Mouse (Mus musculus): ENCODE measurements around the gene Nat14.
A peak's percentile ranks its signal among the peaks of the same experiment; 100 is the strongest.

Nat14 gene

DNA sequence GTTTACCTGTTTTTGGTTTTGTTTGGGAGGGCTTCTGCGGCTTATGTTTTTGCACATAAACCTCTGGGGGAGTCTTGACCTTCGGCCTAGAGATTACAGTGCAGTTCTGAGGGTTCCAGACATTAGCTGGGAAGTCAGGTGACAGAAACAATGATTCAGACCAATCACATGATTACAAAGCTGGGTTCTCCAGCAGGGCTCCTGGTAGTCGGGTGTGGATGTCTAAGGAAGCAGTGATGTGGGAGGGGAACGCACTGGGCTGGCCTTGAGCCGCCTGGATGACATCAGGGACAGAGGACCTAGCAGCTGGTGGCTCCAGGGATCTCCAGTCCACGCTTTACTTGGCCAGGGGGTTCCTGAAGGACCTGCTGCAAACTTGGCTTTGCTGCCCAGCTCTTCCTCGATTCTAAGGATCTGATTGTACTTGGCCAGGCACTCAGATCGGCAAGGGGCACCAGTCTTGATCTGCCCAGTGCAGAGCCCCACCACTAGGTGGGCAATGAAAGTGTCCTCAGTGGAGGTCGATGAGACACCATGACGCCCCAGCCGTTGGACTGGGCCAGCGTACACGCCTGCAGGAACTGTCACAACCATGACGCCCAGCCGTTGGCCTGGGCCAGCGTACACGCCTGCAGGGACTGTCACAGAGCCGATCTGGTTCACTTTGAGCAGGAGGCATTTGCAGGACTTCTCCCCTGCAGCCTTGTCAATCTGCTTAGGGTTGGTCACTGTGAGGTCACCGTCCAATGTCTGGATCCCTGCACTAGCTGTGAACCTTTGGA is 28.9 kb downstream of the Nat14 start:
- DNase-seq (ENCODE audit: low spot score): no peak

DNA sequence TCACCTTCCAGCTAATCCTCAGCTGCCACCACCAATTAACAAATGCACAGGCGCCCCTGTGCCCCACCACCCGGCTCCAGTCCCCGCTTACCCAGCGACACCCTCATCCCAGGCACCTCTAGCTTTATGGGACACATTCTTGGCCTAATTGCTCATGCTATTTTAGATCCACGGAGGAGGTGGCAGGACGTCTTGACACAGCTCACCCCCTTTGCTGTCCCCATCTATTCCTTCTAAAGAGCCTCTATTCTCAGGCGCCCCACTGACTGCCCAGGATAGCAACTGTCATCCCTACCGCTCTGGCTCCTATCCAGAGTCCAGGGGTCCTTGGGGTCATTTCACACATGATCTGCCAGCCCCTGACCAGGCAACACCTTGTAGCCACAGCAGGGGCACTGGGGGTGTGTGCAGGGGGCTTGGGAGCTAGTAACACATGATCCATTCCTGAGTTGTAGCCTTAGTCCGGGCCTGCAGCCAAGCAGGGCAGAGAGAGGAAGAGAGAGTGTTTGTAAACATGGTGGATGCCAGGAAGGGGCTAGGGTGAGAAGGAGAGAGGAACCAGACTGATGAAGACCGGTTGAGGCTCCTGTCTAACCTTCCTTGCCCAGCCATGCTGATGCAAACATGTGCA is 32.1 kb downstream of the Nat14 start:
- DNase-seq (ENCODE audit: low spot score): no peak

DNA sequence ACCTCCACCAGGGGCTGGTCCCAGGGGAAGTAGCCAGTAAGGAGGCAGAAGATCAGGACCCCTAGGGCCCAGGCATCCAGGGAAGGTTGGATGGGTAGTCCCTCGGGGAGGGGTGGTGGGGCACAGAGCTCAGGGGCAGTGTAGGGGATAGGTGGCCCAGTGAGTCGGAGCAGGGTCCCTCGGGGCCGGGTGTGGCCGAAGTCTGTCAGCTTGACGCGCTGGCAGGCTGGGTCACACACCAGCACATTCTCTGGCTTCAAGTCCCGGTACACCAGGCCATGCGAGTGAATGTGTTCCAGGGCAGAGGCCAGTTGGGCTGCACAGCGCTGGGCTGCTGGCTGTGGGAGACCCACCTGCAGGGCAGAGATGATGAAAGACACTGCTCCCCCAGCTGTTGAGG is 35.5 kb downstream of the Nat14 start:
- no peak for DNase-seq (ENCODE audit: low spot score)

DNA sequence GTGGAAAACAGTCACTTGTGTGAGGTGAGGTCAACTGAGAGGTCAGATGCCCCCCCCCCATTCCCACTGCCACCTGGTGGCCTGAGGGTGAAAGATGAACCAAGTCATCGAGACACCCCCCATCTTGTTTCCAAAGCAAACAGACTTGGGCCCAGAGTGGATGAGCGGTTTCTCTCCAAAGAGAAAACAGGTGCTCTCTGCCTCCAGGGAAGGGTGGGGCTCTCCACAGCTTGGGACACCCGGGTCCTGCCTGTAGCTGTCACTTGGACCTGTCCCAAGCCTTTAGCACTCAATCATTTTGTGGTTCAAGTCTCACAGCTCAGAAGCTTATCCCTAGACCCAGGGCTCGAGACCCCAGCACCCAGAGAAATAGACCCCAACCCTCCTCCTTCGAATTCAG is 41.7 kb downstream of the Nat14 start:
- DNase-seq (ENCODE audit: low spot score): no peak

DNA sequence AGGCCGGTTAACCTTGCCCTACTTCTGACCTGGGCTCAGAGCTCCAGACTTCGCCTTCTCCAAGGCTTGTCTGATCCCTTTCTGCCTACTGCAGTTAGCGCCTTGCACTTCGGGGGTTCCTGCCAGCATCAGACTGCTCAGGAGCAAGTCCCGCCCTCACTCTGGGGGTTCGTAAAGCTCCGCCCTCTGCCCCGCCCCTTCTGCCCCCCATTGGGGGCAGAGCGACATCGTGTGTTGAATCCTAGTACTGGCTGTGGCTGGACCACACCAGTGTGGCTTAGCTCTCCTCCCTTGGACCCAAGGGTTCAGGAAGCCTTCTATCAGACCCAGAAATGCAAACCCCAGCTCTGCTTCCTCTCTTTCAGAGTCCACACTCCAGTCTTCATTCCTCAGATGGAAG is 42.4 kb downstream of the Nat14 start, which contains the start of gene Sbk2:
Gene Sbk2 (minus strand): TSS at position 135 of the 400 bp plus-strand sequence.
- DNase-seq (ENCODE audit: low spot score): peak; percentile 33

DNA sequence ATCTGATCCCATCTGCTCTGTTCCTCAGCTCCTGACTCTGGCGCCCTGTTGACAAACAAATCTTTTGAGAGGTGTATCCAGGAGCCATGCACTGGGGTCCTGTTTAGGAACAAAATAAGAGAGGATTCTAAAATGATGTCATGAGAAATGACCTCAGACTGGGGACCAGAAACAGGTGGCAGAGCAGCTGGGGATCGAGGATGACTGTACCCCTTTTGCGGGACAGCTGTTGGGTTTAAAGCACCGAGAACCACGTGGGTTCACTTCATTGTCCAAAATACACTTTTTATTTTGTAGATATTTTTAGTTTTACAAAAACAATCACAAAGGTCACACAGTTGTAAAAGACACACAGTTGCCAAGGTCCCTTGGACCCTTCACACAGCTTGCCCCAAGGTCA is 43.2 kb downstream of the Nat14 start:
- no peak for DNase-seq (ENCODE audit: low spot score)

DNA sequence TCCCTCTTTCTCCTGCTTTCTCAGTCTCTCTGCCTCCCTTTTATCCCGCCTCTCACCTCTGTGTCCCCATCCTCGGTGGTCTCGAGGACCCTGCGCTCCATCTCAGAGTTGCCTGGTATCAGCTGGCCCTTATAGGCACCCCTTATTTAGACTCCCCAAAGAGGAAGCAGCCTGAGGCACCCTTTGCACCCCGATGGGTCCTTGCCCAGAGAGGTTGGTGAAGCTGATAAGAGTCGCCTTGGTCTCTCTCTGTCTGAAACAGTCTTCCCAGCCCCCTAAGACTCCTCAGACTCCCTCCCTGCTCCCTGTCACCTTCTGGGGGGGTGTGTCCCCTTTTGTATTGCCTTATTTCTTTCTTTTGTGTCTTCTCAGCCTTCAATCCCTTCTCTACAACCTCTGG is 49.2 kb downstream of the Nat14 start, which contains the start of gene Sbk3:
Gene Sbk3 (minus strand): TSS at position 101 of the 400 bp plus-strand sequence.
- DNase-seq (ENCODE audit: low spot score): no peak

DNA sequence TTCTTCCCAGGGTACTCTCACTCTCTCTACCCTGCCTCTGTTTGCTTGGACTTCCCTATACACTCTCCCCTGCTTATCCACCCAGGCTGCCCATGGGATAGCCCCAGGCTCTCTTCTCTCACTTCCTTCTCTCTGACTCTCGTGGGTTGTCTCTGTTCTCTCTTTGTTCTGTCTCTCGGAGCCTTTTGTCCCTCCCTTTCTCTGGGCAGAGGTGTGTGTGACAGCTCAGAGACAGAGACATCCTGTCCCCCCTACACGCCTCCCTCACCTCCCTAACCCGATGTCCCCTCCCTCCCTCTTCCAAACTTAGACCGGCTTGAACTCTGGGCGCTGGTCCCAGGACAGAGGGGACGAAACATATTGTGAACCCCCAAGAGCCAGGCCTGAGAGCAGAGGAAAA is 49.9 kb downstream of the Nat14 start:
- no peak for DNase-seq (ENCODE audit: low spot score)

DNA sequence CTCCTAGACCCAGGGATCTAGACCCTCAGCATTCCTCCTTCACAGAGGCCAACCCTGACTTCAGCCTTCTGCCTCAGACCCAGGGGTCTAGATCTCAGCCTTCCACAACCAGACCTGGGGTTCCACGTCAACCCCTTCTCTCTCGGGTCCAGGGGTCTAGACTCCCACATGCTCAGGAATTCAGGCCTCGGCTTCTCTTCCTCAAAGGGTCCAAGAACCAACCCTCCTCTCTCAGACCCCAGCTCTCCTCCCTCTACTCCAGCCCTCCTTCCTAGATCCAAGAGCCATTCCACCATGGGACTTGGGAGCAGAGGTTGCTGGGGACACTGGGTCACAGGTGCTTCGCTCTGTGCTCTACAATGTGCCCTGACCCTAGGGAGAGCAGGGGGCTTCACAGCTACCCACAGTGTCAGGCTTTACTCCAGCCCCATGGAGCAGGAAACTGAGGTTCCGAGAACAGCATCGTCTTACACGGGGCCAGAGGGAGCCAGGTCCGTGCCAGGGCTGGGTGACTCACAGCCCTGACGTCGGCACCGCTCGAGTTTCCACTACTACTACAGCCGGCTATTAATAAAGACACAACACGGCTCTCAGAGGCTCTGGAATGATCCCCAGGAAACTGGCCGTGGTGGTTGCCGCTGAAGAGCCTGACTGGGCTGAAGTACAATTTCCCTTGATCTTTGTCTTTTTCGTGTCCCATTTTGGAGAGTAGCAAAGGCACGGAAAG is 50.7 kb downstream of the Nat14 start:
- DNase-seq (ENCODE audit: low spot score): no peak

Measured in layer of hippocampus, adult 9-10 months (tissue).